ENCODE assay signal across 16 mouse cellular contexts in genomic region chr4:123126626-123127025, GRCm38 (mm10). TPM values are rescaled to one million over a fixed set of nuclear protein-coding genes. Genes with fewer than 3 reads are reported as not detected.
DNase-seq lines count a peak whose midpoint lies in the region.
"Had no signal": no experiment of that assay in that cellular context is flagged by ENCODE, and none has a peak within 500 bp of the region (broad histone marks: within the 10 kb centered on the region; RNA-seq: fewer than 3 reads in every experiment).

No protein-coding gene starts in this region.

- peak; percentile 45 for DNase-seq in brain, adult 2 months (ENCODE audit: low read depth, low spot score)
- DNase-seq in cerebellum, adult 11-12 months, result peak; percentile 63
- DNase-seq in cerebellum, adult 9-10 months, result peak; percentile 75
- peak; percentile 66 to 69 for DNase-seq in cerebellum, postnatal 25 days
- no peak for DNase-seq in heart, postnatal 25 days (ENCODE audit: low spot score)
- no peak for DNase-seq in heart, postnatal 4 days
- DNase-seq in kidney, adult 8-10 months, result no peak
- DNase-seq: adrenal gland, adult 2 months; adrenal gland, postnatal 25 days; embryo, embryonic 11 days; gastrocnemius, postnatal 10 days; heart, adult 18-20 months; heart, postnatal 10 days; kidney, adult 18-20 months had no signal

- intact Hi-C loops in heart, postnatal 25 days (cut with DNase I), result no loop called here

RNA-seq across cellular contexts. Expression of gene Oxct2b, which starts 10.6 kb away (rescaled TPM):
- total RNA-seq in heart, postnatal 25 days (2021), result not detected
- total RNA-seq in heart, postnatal 4 days (2021), result not detected
- total RNA-seq: adrenal gland, adult 2 months; adrenal gland, postnatal 25 days; common myeloid progenitor, adult 5-6 weeks; gastrocnemius, postnatal 10 days; heart, adult 18-20 months; heart, postnatal 10 days had no signal

RNA-seq across cellular contexts. Expression of gene Ppie, which starts 13.1 kb away (rescaled TPM):
- 10 to 100 TPM; 20.2 to 24.4 TPM for total RNA-seq in heart, postnatal 25 days (2021)
- total RNA-seq in heart, postnatal 4 days (2021), result 10 to 100 TPM; 33.5 to 35.2 TPM

RNA-seq across cellular contexts. Expression of gene Bmp8b, which starts 21.7 kb away (rescaled TPM):
- not detected for total RNA-seq in heart, postnatal 25 days (2021)
- total RNA-seq in heart, postnatal 4 days (2021), result not detected
- total RNA-seq: adrenal gland, adult 2 months; adrenal gland, postnatal 25 days; common myeloid progenitor, adult 5-6 weeks; gastrocnemius, postnatal 10 days; gastrocnemius, postnatal 4 days; heart, adult 18-20 months; heart, postnatal 10 days had no signal

RNA-seq across cellular contexts. Expression of gene Hpcal4, which starts 56.4 kb away (rescaled TPM):
- total RNA-seq in heart, postnatal 25 days (2021), result under 1 TPM; 0.05 to 0.14 TPM
- total RNA-seq in heart, postnatal 4 days (2021), result under 1 TPM; 0.26 to 0.54 TPM
- total RNA-seq: common myeloid progenitor, adult 5-6 weeks had no signal

Comparison
In these comparisons a context has a peak if more than half of its experiments do, and no peak if none do; other contexts are left out.
1. DNase-seq: peak in brain, adult 2 months (single experiment), cerebellum, adult 11-12 months (single experiment), cerebellum, adult 9-10 months (single experiment) and cerebellum, postnatal 25 days (2 of 2); none in heart, postnatal 25 days (single experiment), heart, postnatal 4 days (single experiment) and kidney, adult 8-10 months (0 of 2).